Mouse (Mus musculus) heart, adult 2 months (tissue): Measurements from ENCODE around the gene Chd8.
A peak's percentile ranks its signal among the peaks of the same experiment; 100 is the strongest.

Source experiments
- CTCF ChIP-seq: fragments of 200-600 bp; IDR thresholded peaks from 2 replicates; pipeline ENCODE4 v1.8.1; 2022; ENCODE audit warnings: antibody characterized with exemption, mild to moderate bottlenecking, moderate library complexity
- POLR2A ChIP-seq: fragments of 200-500 bp; IDR thresholded peaks from 2 replicates; pipeline ENCODE4 v1.6.1; 2011; ENCODE audit warnings: mild to moderate bottlenecking, low read depth, low read length, control low read depth; ENCODE audit not compliant: insufficient read depth

- TF ChIP-seq CTCF (peak; percentile 76), POLR2A (no peak)
Observed at GRCm38 (mm10) chr14:52195691-52196090, 61.9 kb downstream of the Chd8 start.
